Mouse (Mus musculus): Measurements from ENCODE around the gene Nicn1.

GRCm38 (mm10) chr9:108337848-108338550, 47.8 kb downstream of the Nicn1 start:
- TF ChIP-seq CTCF (IDR thresholded peaks at IDR 0.05; ENCODE audit: low read depth), result no peak
- TF ChIP-seq EP300 (IDR thresholded peaks at IDR 0.05; ENCODE audit: low read depth), result no peak
